ENCODE assay signal across 7 mouse cellular contexts in the genomic region with DNA sequence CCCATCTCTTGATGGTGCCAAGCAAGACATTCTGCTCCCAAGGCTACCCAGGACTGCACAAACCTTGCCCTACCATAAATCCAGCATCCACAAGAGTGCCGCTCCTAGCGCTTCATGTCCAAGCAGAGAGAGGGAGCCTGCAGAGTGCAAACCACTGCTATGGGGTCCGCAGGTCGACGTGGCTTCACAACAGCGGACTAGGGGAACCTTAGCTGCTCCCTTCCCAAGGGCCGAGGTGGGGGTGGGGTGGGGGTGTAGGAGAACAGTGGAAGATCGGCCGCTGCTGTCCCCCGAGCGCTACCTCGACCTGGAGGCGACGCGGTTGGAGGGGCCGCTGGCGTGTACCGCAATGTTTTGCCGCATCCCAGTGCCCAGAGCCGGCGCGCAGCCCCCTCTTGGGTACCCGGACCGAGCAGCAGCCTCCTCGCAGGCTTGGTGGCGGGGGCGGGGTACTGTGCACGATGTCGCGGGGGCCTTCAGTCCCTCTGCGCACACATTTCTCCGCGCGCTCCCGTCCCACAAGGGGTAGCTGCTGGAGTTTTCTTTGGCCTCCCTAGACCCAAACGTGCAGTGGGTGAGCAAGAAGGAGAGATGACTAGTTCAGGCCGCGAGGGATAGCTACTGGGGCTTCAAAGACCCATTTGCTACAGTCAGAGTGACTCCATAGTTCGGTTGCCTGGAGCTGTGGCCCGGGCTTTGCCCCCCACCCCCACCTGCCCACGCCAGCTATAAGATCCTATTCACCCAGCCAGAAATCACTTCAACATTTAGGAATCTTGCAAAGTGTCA. TPM values are rescaled to one million over a fixed set of nuclear protein-coding genes. Genes with fewer than 3 reads are reported as not detected.
DNase-seq lines count a peak whose midpoint lies in the region; ATAC-seq and TF ChIP-seq lines count a peak whose summit lies in the region.

No protein-coding gene starts in this region.

- peak; percentile 67 for ATAC-seq in forebrain, embryonic 14.5 days

- peak overlapping the region; percentile 58 for H3K4me2 ChIP-seq in forebrain, embryonic 14.5 days (ENCODE audit: low read length)

- peak overlapping the region; percentile 62 for H3K9ac ChIP-seq in forebrain, embryonic 14.5 days (ENCODE audit: low read length)

- TF ChIP-seq POLR2A in olfactory bulb, adult 2 months (IDR thresholded peaks at IDR 0.05; ENCODE audit: insufficient read depth, low read depth, low read length): no peak

- TF ChIP-seq CTCF in olfactory bulb, adult 2 months (IDR thresholded peaks at IDR 0.05; ENCODE audit: insufficient read depth, low read depth, low read length): no peak

- WGBS in forebrain, embryonic 14.5 days: 19% methylated on average over 41 of the region's 41 CpGs
- WGBS in olfactory bulb, adult 2 months: 11% methylated on average over 41 of the region's 41 CpGs

- H3K9me3 ChIP-seq in forebrain, embryonic 14.5 days (replicated peaks; ENCODE audit: control insufficient read depth, low read length): no peaks in the 10 kb centered on the region

- no peaks in the 10 kb centered on the region for H3K27me3 ChIP-seq in forebrain, embryonic 14.5 days (replicated peaks; ENCODE audit: control insufficient read depth, insufficient read depth, low read length)

- DNase-seq in Muller cell, postnatal 12 days (ENCODE audit: inconsistent ontology term): peak; percentile 5
- DNase-seq in cerebellum, adult 11 months: peak; percentile 24
- DNase-seq in forebrain, embryonic 14.5 days (ENCODE audit: low spot score): peak; percentile 26
- peak; percentile 20 to 27 for DNase-seq in layer of hippocampus, postnatal 36 days
- DNase-seq in adrenal gland, adult 18-20 months (ENCODE audit: low spot score in 2 of 2): no peak
- no peak for DNase-seq in urinary bladder, postnatal 14 days (ENCODE audit: low spot score)

- peak overlapping the region; percentile 46 for H3K4me3 ChIP-seq in forebrain, embryonic 14.5 days (ENCODE audit: low read depth, low read length)
- H3K4me3 ChIP-seq in olfactory bulb, adult 2 months (ENCODE audit: insufficient read depth, low read depth, low read length): peak overlapping the region; percentile 82

- H3K4me1 ChIP-seq in forebrain, embryonic 14.5 days (ENCODE audit: control insufficient read depth, insufficient read depth, low read length): no peaks in the 10 kb centered on the region
- no peaks in the 10 kb centered on the region for H3K4me1 ChIP-seq in olfactory bulb, adult 2 months (ENCODE audit: control insufficient read depth, insufficient read depth, low read length)

- H3K36me3 ChIP-seq in forebrain, embryonic 14.5 days (ENCODE audit: control insufficient read depth, insufficient read depth, low read length): no peaks in the 10 kb centered on the region

- 0 out of 2 replicates have a peak overlapping the region, but pooled peaks have one; percentile 55 for H3K27ac ChIP-seq in forebrain, embryonic 14.5 days (ENCODE audit: low read depth, low read length)
- H3K27ac ChIP-seq in olfactory bulb, adult 2 months (ENCODE audit: insufficient read depth, low read depth, low read length): peak overlapping the region; percentile 76

RNA-seq across cellular contexts. Expression of gene Slitrk4, which starts 1.1 kb away (rescaled TPM):
- 6.7 and 9.5 TPM in 2 replicates for polyA plus RNA-seq in forebrain, embryonic 14.5 days (2014; fragmentation: Nextera tagmentation; extraction: Ambion mirVana)
- 10 to 100 TPM; 43.1 to 46.3 TPM for total RNA-seq in layer of hippocampus, postnatal 36 days (2021)
- not detected in 2 replicates for polyA plus RNA-seq in olfactory bulb, adult 2 months (2012; ENCODE audit: insufficient read depth, insufficient read length, low replicate concordance, missing spikeins)
- total RNA-seq in adrenal gland, adult 18-20 months (2021): under 1 TPM; 0.13 TPM

Comparison
In these comparisons a context has a peak if more than half of its experiments do, and no peak if none do; other contexts are left out.
1. DNase-seq: peak in Muller cell, postnatal 12 days (single experiment), cerebellum, adult 11 months (single experiment), forebrain, embryonic 14.5 days (single experiment) and layer of hippocampus, postnatal 36 days (2 of 2); none in adrenal gland, adult 18-20 months (0 of 2) and urinary bladder, postnatal 14 days (single experiment).
2. RNA of gene Slitrk4, which starts 1.1 kb away (total RNA-seq): 43.1 to 46.3 TPM in layer of hippocampus, postnatal 36 days; 0.13 TPM in adrenal gland, adult 18-20 months; every median in the first group is over 10 times any median in the second.